Mouse (Mus musculus) kidney, embryonic 16.5 days (tissue): ENCODE measurements around the gene Med27. TPM values are rescaled to one million over a fixed set of nuclear protein-coding genes. Genes with fewer than 3 reads are reported as not detected.
A peak's percentile ranks its signal among the peaks of the same experiment; 100 is the strongest.

Experiments
- ATAC-seq: fragments of 200-750 bp; cut with Nextera tagmentation; 2 replicates; pipeline ENCODE4 v1.8.0; 2017; ENCODE audit warnings: moderate TSS enrichment; ENCODE audit not compliant: low FRiP score, low TSS enrichment
- H3K27ac ChIP-seq: fragments of 300-500 bp; sonication (generic); 2 replicates; pipeline ENCODE4 v1.5.1; 2014; ENCODE audit warnings: low read length
- H3K27me3 ChIP-seq: fragments of 300-500 bp; sonication (generic); 2 replicates; pipeline ENCODE4 v1.6.1; 2014; ENCODE audit warnings: low read length, control low read depth, mixed read lengths; ENCODE audit not compliant: insufficient read depth
- H3K36me3 ChIP-seq: fragments of 300-500 bp; sonication (generic); 2 replicates; pipeline ENCODE4 v1.6.1; 2014; ENCODE audit warnings: low read length, control low read depth, mixed read lengths; ENCODE audit not compliant: insufficient read depth
- H3K4me1 ChIP-seq: fragments of 300-500 bp; sonication (generic); 2 replicates; pipeline ENCODE4 v1.6.1; 2014; ENCODE audit warnings: low read length, control low read depth, mixed read lengths; ENCODE audit not compliant: insufficient read depth
- H3K4me2 ChIP-seq: fragments of 300-500 bp; sonication (generic); replicated peaks from 2 replicates; pipeline ENCODE4 v1.6.1; 2014; ENCODE audit warnings: low read depth, low read length
- H3K4me3 ChIP-seq: fragments of 300-500 bp; sonication (generic); 2 replicates; pipeline ENCODE4 v1.5.1; 2014; ENCODE audit warnings: mild to moderate bottlenecking, low read length
- H3K9ac ChIP-seq: fragments of 300-500 bp; sonication (generic); replicated peaks from 2 replicates; pipeline ENCODE4 v1.6.1; 2014; ENCODE audit warnings: low read length
- H3K9me3 ChIP-seq: fragments of 300-500 bp; sonication (generic); 2 replicates; pipeline ENCODE4 v1.6.1; 2016; ENCODE audit warnings: low read length, control low read depth
- WGBS: fragments of 180-500 bp; shearing (Covaris S2); extraction: QIAGEN DNeasy Blood & Tissue Kit; methylation state at CpG from one replicate; pipeline ENCODE4 v1.1.7; 2014; 5-methylcytosine and 5-hydroxymethylcytosine counted together
- microRNA-seq: library from miRNA; unstranded; fragments of <30 nt; microRNA quantifications from one replicate; pipeline ENCODE4, GENCODE M21; 2016
- polyA plus RNA-seq: library from polyadenylated mRNA; unstranded; fragments of >200 nt; fragmentation: Nextera tagmentation; extraction: Ambion mirVana; gene quantifications from 2 replicates; pipeline ENCODE4 v1.2.1, GENCODE M21; 2015

Gene Med27
- polyA plus RNA-seq, 1 experiment from 2014 or later: 53.0 TPM

DNA sequence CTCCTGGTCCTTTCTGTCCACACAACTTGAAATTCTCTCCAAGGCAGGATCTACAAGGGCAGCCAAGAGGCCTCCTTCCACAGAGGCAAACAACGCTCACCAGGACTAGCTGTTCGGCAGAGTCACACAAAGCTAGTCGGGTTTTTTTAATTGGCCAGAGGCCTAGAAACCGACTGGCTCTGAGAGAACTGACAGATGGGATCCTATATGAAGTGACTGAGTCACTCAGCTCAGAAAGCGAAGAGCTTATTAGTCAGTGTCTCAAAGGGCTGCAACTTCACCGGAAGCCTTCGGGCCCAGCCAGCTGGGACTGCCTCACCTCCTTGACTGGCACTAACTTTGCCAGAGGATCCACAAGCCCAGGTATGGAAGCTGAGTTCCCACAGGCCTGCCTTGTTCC is 217.4 kb downstream of the Med27 start:
- no peaks in the 10 kb centered on the region for H3K27me3 ChIP-seq
- H3K4me3 ChIP-seq: no peak overlapping the region
- ATAC-seq: no peak
- no peak overlapping the region for H3K9ac ChIP-seq
- no peaks in the 10 kb centered on the region for H3K9me3 ChIP-seq
- no peak overlapping the region for H3K4me2 ChIP-seq
- WGBS: 70% methylated on average over 7 of the region's 7 CpGs
- H3K4me1 ChIP-seq: no peaks in the 10 kb centered on the region
- H3K27ac ChIP-seq: no peak overlapping the region
- no peaks in the 10 kb centered on the region for H3K36me3 ChIP-seq

- no peaks in the 10 kb centered on the region for H3K4me1 ChIP-seq
These were observed 219.2 kb downstream of the Med27 start for GRCm38 (mm10) chr2:29565570-29566433.

DNA sequence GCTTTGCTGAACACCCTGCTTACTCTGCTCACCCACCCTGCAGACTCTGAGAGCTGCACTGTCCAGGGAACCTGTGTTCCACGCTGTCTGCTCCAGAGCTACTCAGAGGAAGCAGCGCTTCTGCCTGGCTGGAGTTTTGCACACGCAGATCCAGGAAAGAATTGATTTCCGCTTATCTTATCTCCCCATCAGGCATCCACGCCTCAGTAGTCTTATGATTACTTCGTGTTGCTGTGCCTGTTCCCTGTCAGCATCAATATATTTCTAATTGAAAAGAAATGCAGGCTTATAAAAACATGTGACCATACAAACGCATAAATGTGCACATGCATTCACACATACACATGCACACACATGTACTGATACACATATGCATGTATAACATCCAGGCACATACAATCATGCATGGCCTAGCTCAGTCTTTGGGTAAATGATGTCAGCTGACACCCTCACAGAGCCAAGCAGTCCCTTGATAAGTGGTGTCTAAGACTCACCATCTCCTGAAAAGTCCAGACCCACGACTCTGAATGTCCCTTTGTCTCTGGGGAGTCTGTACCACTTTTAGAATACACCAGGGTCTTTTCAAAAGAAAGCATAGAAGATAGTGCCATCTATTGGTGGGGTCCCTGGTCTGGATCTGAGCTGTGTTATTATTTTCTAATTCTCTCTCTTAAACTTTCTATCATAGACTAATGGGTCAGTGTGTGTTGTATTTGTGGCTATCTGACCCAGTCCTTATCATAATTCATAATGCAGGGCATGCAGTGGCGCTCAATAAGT is 225.5 kb downstream of the Med27 start:
- WGBS: 64% methylated on average over 9 of the region's 9 CpGs
- Histone ChIP-seq H3K4me2 (no peak overlapping the region), H3K36me3 (no peaks in the 10 kb centered on the region), H3K4me1 (no peaks in the 10 kb centered on the region), H3K9ac (no peak overlapping the region), H3K27ac (no peak overlapping the region), H3K9me3 (no peaks in the 10 kb centered on the region), H3K27me3 (no peaks in the 10 kb centered on the region), H3K4me3 (no peak overlapping the region)
- ATAC-seq: no peak

More at GRCm38 (mm10) chr2:29565570-29566433, 219.2 kb downstream of the Med27 start:
- Histone ChIP-seq H3K9ac (no peak overlapping the region), H3K36me3 (no peaks in the 10 kb centered on the region), H3K4me3 (no peak overlapping the region), H3K4me2 (no peak overlapping the region), H3K27me3 (no peaks in the 10 kb centered on the region), H3K27ac (no peak overlapping the region), H3K9me3 (no peaks in the 10 kb centered on the region)
- peak; percentile 70; the same call in 1 of the 2 replicates for ATAC-seq
- 5% methylated on average over 17 of the region's 17 CpGs for WGBS

DNA sequence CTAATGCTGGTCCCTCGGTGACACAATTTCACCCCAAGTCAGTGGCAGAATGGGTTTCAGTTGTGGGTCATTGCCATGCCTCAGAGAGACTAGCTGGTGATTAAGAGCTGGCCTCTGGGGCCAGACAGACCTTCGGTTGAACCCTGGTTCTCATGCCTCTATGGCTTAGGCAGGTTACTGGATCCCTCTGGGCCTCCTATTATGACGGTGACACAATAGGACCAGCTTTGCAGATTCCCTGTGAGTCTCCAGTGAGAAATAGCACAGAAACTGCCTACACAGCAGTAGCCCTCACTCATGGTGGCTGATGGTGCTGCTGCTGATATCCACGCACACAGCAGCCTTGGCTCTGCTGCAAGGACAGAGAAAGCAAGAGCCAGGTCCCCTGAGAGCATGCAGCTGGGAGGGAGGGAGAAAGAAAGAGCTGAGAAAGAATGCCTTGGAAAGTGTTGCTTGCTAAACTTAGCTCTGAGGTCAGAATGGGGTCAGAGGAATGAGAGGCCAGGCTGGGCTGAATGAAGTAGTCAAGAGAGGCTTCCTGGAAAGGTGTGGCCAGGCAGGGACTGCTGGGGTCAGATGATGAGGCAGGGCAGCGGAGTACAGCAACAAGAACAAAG is 226.3 kb downstream of the Med27 start:
- ATAC-seq: no peak
- Histone ChIP-seq H3K4me3 (no peak overlapping the region), H3K36me3 (no peaks in the 10 kb centered on the region), H3K4me1 (no peaks in the 10 kb centered on the region), H3K9me3 (no peaks in the 10 kb centered on the region), H3K27me3 (no peaks in the 10 kb centered on the region), H3K9ac (no peak overlapping the region), H3K4me2 (no peak overlapping the region), H3K27ac (no peak overlapping the region)
- 55% methylated on average over 5 of the region's 5 CpGs for WGBS

DNA sequence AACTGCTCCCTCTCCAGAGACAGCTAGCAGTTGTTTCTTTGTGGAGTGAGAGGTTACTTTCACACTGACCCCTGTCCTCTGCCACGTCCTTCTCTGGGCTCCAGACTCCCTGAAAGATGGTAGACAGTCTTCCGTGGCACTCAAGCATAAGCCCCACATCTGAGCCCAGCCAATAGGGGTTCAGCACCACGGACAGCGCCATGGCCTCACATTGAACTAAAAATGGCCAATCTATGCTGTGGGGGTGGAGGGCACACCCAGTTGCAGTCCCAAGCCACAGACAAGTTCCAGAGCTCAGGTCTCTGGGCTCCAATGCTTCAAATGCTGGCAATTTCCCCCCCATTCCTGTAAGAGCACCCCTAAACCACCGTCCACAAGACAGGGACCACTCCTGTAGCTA is 227.0 kb downstream of the Med27 start:
- ATAC-seq: peak; percentile 46; the same call in 1 of the 2 replicates
- 9% methylated on average over 5 of the region's 5 CpGs for WGBS
- no peak overlapping the region for H3K27ac ChIP-seq

GRCm38 (mm10) chr2:29574187-29574586 is 227.6 kb downstream of the Med27 start:
- H3K27ac ChIP-seq: no peak overlapping the region
- no peak for ATAC-seq
- 42% methylated on average over 11 of the region's 11 CpGs for WGBS
- no peaks in the 10 kb centered on the region for H3K4me1 ChIP-seq
- no peak overlapping the region for H3K4me2 ChIP-seq
- H3K27me3 ChIP-seq: no peaks in the 10 kb centered on the region
- H3K9me3 ChIP-seq: no peaks in the 10 kb centered on the region
- H3K4me3 ChIP-seq: no peak overlapping the region
- H3K9ac ChIP-seq: no peak overlapping the region
- no peaks in the 10 kb centered on the region for H3K36me3 ChIP-seq

More for the DNA sequence above, 227.0 kb downstream of the Med27 start:
- Histone ChIP-seq H3K4me1 (no peaks in the 10 kb centered on the region), H3K36me3 (no peaks in the 10 kb centered on the region), H3K9me3 (no peaks in the 10 kb centered on the region), H3K4me3 (no peak overlapping the region), H3K9ac (no peak overlapping the region), H3K27me3 (no peaks in the 10 kb centered on the region), H3K4me2 (no peak overlapping the region)

Small RNA genes within 50 kb of the gene (microRNA-seq; reads per million reads assigned to microRNA genes)
- not detected for gene Mir133c

Other genes with a start within 250 kb of the Med27 start
- 8.0 and 8.9 TPM in 2 replicates for gene Setx, start 222.6 kb upstream of the Med27 start, polyA plus RNA-seq
- gene Ntng2, start 93.8 kb upstream of the Med27 start, polyA plus RNA-seq: 5.1 TPM in 2 replicates